Mouse (Mus musculus): ENCODE data around the gene Ywhab.

DNA sequence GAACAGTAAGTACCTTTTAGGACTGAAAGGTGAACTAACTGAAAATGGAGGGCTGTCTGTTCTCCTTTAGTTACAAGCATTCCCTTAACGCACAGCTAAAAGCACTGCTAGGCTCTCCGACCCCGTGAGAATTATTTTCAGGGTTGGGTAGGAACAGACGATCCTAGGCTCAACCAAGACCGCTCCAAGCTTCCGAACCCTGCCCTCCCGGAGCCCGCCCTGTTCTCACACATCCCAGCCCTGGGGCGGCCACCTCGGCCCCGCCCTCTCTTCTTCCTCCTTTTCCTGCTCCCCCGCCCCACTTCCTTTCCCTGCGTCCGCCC is at the start of gene Ywhab:
- TF ChIP-seq POLR2A (IDR thresholded peaks at IDR 0.05; ENCODE audit: insufficient read length, low read depth) (no peak), E2F4 (IDR thresholded peaks at IDR 0.05; ENCODE audit: insufficient read depth) (no peak), POLR2AphosphoS2 (IDR thresholded peaks at IDR 0.05; ENCODE audit: insufficient read length, low read depth) (no peak), MAX (IDR thresholded peaks at IDR 0.05; ENCODE audit: low read depth) (no peak), USF1 (IDR thresholded peaks at IDR 0.05; ENCODE audit: low read depth) (no peak), TCF12 (IDR thresholded peaks at IDR 0.05; ENCODE audit: insufficient read depth, poor library complexity, severe bottlenecking) (no peak), SRF (IDR thresholded peaks at IDR 0.05; ENCODE audit: control insufficient read depth, insufficient read length, low read depth) (no peak), MYOD1 (IDR thresholded peaks at IDR 0.05; ENCODE audit: control insufficient read depth in 1 of 3, insufficient read length in 2 of 3, low read depth in 2 of 3) (no peak), REST (IDR thresholded peaks at IDR 0.05; ENCODE audit: insufficient read depth, insufficient read length) (no peak), MYOG (IDR thresholded peaks at IDR 0.05; ENCODE audit: control insufficient read depth in 1 of 3, insufficient read depth in 1 of 3, insufficient read length in 2 of 3, low read depth in 2 of 3) (no peak), TCF3 (IDR thresholded peaks at IDR 0.05; ENCODE audit: insufficient read length, low read depth) (no peak)

Measured in myocyte (in vitro differentiated cells).